Mouse (Mus musculus): Measurements from ENCODE around the gene Pabpc4. TPM values are rescaled to one million over a fixed set of nuclear protein-coding genes. Genes with fewer than 3 reads are reported as not detected.
"Not testable (repeated sequence)": the region's sequence is repeated elsewhere in the genome, so short reads cannot be mapped to it uniquely, and the experiment has no call there.

The Pabpc4 gene
- total RNA-seq, 4 experiments from 2014 or later: 40.2 to 43.2 (median 42.4) TPM

DNA sequence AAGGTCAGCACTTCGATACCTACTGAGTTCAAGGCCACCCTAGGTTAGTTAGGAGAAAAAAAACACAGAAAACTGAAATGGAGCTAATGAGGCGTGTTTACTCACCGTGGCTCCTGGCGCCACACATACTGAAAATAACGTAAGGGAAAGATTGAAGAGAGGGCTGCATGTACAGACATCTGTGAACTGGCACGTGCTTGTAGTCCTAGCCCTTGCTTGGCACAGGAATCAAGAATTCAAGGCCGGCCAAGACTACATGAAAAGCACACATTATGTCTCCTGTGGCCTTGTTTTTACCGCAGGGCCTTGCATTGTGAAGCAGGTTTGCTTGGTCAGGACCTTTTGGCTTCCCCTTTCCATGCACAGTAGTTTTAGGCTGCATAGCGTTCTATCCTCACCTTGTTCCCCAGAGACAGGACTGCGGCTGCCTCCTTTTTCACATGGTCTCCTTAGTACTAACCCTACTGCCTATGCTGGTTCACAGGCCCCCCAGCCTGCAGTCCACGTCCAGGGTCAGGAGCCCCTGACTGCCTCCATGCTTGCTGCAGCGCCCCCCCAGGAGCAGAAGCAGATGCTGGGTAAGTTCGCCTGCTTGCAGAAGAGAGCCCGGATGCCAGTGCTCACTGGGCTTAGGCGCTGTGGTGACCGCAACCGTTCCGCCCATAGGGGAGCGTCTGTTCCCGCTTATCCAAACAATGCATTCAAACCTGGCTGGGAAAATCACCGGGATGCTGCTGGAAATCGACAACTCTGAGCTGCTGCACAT, 35.2 kb downstream of the Pabpc4 start:
- no peak for DNase-seq (ENCODE audit: low spot score in 2 of 2)

DNA sequence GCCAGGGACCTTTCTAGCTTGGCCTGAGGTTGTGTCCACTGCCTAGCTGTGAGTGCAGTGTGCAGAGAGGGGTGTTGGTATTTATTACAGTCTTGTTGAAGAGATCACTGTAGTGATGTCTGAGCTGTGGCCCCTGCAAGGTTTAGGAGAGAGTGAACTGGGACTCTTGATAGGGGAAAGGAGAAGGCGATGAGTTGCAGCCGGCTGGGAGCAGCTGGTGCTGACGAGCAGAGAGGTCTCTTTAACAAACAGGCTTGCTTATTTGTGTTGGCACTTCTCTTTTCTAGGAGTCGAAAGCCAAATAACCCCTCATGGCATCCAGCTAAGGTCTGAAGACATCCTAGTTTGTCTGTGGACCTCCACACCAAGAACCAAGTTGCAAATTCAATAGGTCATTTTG, 36.1 kb downstream of the Pabpc4 start:
- no peak for DNase-seq (ENCODE audit: low spot score in 2 of 2)

DNA sequence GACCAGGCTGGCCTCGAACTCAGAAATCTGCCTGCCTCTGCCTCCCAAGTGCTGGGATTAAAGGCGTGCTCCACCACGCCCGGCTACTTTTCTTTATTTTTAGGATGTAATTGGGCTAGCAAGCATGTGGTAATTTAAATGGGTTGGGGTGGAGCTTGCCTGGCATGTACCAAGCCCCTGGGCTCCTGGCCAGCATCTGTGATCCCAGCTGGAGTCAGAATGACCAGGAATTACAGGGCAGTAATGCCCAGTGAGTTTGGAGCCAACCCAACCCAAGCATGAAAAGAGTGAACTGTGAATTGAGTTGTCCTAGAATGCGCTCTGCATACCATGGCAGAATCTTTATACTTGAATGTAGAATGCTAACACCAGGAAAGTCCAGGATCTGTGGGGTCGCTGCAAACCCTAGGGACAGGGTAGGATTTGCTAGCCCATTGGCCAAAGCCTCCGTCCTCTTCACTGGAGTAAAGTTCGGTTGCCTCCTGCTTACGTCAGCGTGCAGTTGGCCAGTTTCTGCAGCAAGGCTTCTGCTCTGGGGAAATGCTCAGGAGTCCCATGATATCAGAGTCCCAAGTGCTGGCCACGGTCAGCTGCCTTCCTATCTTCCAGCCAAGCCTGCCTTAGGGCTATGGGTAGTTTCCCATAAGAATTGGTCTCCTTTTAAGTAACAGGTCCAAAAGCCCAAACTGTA, 37.0 kb downstream of the Pabpc4 start:
- no peak for DNase-seq (ENCODE audit: low spot score in 2 of 2)

DNA sequence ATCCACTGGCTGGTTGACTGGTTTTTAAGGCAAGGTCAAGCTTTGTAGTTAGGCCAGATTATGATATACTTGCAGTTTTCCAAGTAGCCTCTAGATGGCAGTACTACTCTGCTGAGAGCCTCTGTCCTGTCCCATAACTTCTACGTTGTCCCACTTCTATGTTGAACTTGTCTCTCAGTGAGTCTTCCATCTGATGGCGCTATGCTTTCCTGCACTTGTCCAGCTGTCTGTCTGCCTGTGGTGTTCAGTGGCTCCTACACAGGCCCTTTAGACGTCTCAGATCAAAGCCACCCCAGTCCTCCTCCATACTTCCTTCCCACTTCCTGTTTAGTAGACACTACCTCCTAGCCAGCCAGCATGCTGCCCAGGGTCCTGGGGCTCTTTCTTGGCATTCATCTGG, 43.6 kb downstream of the Pabpc4 start:
- DNase-seq (ENCODE audit: low spot score in 2 of 2): peak in 1 of 2 experiments; percentile 23

DNA sequence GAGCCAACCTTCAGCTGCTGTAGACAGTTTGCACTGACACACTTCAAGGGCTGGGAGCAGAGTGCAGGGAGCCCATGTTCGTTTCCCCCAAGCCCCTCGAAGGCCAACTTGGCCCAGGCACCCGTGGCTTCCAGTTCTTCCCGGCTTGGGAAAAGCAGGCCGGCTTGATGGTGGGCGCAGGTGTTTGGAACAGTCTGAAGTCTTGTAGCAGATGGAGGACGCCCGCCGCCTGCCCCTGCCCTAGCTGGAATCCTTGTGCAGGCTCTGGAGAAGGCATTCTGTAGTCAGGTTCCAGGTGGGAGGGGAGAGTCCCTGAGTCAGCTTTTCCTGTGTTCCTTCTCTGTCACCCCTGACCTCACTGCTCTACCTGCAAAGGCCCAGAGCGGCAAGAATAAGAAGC, 44.8 kb downstream of the Pabpc4 start:
- peak in 1 of 2 experiments; percentile 46 for DNase-seq (ENCODE audit: low spot score in 2 of 2)

DNA sequence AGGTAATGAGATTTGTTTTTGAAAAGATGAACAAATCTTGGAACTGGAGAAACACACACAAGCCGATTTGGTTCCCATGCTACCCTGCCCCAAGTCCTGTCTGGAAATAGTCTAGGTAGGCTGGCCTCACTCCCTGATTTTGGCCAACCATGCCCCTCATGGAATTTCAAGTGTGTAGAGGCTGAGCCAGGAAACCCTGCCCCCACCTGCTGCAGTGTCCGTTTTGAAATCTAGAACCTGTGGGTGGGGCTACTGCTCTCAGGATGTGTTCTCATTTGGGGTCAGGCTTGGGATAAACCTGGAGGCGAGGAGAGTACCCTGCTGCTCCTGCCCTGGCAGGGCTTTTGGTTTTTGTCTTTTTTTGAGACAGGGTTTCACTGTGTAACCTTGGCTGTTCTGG, 46.1 kb downstream of the Pabpc4 start:
- DNase-seq (ENCODE audit: low spot score in 2 of 2): no peak

DNA sequence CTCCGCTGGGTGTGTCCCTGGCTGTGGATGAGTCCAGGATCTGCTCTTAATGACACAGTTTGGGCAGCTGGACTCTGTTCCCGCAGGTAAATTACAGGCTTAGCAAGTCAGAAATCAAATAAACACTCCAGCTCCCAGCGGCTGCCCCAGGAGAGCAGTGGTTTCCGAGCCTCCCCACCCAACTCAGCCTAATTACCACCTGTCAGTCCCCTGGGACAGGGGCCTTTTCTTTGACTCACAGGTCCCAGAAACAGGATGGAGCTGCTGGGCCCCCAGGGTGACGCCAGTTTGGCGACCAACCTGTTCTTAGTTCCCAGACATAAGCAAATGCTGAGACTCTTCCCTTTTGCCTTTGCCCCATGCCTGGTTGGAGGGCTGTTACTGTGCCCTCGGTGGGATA, 49.7 kb downstream of the Pabpc4 start:
- no peak for DNase-seq (ENCODE audit: low spot score in 2 of 2)

DNA sequence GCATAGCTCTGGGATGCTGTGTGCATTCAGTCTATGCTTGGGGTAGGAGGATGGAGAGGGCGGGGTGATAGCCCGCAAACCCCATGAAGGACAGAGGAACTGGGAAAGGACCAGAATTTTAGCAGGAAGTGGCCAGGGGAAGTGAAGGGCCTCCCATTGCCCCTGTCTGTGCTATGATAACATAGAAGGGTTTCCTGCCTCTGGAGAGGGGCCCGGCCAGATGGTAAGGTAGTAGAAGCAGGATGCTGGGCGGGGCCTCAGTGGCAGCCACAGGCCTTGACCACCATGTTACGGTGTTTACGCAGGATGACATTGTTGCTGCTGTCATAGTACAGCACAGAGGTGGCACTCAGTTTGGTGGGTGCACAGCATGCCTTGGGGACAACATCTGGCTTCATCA, 50.9 kb downstream of the Pabpc4 start:
- no peak for DNase-seq (ENCODE audit: low spot score in 2 of 2)

DNA sequence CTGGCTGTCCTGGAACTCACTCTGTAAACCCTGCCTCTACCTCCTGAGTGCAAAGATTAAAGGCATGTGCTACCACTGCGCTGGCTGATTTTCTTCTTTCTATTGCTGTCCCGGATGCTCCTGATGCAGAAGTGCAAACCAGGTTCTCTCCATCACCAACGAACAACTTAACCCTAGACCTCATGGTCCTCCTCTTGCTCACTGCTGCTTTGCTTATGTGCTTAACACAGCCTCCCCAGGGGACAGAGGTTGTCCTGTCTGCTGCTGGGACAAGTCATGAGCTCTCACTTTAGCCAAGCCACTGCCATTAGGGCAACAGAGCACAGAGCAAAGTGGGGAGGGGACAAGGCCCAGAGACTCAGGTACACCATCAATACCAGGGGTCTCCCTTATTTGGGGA, 52.3 kb downstream of the Pabpc4 start:
- DNase-seq (ENCODE audit: low spot score in 2 of 2): no peak

DNA sequence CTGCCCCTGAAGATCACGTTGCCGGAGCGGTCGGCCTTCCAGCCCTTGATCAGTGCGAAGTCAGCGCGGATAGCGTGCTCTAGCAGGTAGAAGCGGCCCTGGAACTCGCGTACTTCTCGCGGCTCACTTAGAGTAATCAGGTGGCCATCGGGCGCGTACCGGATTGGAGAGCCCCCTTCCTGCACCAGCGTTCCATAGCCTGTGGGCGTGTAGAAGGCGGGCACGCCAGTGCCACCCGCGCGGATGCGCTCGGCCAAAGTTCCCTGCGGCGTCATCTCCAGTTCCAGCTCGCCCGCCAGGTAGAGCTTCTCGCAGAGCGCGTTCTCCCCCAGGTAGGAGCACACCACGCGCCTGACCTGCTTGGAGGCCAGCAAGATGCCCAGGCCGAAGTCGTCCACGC, 60.8 kb downstream of the Pabpc4 start:
- not testable (repeated sequence) for DNase-seq (ENCODE audit: low spot score in 2 of 2)

DNA sequence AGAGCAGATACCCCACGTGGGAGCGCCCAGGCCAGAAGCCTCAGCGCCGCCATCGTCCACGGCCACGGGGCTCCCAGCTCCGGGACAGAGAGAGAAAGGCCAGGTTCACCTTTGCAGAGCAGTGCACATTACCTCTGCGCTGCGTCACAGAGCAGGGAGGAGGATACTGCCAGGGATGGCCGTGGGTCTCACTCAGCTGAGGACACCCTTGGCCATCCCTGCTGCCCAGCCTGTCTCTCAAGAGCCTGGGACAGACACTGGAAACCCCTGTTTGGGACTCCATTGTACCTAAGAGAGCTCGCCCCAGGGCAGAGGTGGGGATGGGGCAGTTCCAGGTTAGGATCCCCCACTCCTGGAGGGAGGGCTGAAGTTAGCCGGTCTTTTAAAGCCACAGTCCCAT, 61.4 kb downstream of the Pabpc4 start, which contains the start of gene Oxct2a:
Gene Oxct2a (minus strand): TSS at position 101 of the 400 bp plus-strand sequence.
- no peak for DNase-seq (ENCODE audit: low spot score in 2 of 2)

DNA sequence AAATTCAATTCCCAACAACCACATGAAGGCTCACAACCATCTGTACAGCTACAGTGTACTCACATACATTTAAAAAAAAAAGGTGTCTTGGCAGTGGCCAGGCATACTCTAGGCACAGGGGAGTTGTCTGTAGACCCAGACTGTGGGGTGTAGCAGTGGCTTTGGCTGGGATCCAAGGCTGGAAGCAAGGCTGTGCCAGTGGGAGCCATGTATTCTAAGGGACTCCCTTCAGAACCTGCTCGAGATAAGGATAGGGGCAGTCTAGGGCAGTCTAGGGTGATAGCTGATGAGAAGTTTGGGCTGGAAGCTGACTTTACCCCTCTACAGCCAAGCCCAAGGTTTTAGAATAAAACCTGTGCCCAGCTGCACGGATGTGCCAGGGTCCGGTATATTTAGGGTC, 63.9 kb downstream of the Pabpc4 start:
- no peak for DNase-seq (ENCODE audit: low spot score in 2 of 2)

DNA sequence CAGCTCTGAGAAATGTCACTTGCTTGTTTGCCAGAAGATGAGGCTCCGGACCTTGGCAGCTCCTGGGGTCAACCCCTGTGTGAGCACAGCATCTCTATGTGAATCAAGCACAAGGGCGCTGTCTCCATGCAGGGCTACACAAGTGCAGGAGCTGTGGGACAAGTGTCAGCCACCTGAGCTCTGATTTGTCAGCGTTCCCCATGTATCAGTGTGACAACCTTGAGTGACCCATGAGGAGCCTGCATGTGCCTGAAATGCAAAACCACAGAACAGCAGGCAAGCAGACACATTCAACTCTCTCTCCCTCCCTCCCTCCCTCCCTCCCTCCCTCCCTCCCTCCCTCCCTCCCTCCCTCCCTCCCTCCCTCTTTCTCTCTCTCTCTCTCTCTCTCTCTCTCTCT, 65.5 kb downstream of the Pabpc4 start:
- DNase-seq (ENCODE audit: low spot score in 2 of 2): no peak

DNA sequence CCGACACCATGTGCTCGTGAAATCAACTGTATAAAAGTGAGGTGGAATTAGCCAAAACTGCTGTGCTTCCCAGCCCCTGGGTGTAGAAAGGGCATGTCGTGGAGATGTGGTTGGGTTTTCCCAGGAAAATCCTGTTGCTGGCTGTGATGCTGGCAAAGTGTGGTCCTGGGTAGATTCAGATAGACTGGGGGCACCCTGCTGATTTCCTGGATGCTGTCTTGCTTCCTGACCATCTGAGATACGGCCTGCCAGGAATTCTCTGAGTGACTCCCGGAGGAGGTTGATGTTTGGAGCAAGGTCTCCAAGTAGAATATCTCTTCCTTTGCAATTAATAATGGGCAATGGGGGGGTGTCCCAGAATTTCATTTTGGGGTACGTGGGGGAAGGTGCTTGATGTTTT, 66.8 kb downstream of the Pabpc4 start:
- no peak for DNase-seq (ENCODE audit: low spot score in 2 of 2)

DNA sequence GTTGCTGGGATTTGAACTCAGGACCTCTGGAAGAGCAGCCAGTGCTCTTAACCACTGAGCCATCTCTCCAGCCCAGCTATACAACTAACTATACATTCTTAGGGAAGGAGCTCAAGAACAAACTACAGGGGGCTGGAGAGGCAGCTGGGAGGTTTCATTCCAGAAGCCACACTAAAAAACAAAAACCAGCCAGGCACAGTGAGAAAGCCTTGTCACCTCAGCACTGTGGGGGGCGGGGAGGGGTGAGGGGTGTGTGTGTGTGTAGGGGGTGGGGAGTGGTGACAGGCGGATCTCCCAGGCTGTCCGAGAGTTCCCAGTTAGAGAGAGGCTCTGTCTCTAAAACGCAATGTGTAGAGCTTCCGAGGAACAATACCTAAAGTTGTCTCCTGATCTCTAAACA, 69.2 kb downstream of the Pabpc4 start:
- DNase-seq (ENCODE audit: low spot score in 2 of 2): no peak

DNA sequence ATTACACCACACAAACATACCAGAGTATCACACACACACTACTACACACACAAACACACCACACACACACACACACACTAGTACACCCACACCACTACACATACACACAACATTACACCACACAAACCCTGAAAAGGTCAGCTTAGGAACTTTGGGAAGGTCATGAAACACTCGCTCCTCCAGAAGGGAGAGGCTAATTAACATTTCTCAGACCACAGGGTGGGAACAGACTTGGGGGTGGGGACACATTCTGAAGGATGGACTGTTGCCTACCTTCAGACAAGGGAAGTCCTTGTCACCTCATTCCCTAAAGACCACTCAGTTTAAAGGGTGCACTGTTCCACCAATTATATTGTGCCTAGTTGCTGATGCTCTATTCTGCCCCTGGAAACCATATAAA, 69.8 kb downstream of the Pabpc4 start:
- DNase-seq (ENCODE audit: low spot score in 2 of 2): not testable (repeated sequence)

DNA sequence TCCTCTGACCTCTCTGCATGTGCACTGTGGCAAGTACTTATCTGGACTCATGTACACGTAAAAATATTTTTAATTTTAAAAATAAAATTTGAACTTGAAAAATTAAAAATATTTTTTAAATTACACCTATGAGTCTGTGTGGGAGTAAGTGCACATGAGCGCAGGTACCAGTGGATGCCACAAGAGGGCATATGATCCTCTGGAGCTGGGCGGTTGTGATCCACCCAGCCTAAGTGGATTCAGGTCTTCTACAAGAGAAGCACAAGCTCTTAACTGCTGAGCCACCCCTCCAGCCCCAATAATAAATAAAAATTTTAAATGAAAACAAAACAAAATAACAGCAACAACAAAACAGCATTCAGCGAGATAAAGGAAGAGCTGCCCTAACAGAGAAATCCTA, 71.0 kb downstream of the Pabpc4 start:
- no peak for DNase-seq (ENCODE audit: low spot score in 2 of 2)

DNA sequence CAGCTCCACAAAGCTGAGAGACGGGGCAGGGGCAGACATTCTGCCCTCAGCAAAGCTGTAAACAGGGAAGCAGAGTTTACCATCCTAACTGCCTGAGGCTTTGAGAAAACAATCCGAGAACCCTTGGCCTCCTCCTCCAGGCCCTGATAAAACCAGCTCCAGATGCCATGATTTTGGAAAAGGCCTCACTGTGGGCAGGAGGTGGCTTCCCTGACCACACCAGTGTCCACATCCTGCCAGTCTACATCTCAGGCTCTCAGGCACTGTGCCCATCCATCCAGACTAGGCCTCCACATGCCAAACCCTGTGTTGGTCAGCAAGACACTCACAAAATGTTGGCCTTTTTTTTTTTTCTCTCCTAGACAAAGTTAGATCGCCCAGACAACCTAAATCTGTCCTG, 72.0 kb downstream of the Pabpc4 start:
- no peak for DNase-seq (ENCODE audit: low spot score in 2 of 2)

DNA sequence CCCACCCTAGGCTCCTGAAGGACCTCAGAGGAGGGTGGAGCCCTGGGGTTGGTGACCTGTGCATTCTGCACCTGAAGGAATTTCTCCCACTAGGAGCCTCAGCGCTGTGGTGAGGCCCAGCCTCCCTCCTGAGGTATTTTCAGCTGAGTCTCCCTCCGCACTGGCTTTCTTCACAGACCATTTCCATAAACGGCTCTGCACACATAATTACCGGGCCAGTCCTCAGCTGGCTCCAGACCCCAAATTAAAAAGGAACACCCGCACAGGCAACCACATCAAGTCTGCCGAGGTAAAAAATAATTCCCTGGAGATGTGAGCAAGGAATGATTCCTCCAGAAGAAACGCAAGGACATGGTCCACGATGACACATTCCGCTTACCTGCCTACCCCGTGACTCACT, 73.1 kb downstream of the Pabpc4 start:
- not testable (repeated sequence) for DNase-seq (ENCODE audit: low spot score in 2 of 2)

DNA sequence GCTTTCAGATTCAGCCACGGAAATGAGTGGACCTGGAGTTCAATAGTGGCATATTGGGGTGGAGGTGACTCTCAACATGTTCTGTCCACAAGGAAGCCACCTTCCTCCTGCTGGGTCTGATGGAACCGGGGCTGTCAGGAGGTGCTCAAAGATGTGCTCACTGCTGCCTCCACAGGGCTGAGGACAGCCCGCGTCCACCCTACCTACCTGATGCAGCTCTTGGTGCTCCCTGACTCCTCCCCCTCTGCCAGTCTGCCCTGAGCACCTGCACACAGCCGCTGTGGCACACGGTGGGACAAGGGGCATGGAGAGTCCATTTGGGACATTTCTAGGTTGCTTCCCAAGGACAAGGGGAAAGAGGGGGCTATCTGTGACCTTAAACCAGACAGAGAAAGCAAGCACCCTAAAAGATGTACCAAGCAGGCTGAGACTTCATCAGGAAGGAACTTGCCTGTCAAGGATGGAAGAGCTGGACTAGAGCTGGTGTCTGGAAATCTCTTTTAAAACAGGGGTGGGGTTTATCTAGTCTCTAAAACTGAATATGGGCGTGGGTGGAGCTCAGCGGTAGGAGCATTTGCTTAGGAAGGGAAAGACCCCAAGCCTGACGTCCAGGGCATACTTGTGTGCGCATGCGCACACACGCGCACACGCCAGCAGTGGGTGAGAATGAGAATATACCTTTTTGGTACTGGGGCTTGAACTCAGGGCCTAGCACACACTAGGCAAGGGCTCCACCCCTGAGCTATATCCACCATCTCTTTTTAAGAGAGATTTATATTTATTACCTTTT, 73.8 kb downstream of the Pabpc4 start:
- DNase-seq (ENCODE audit: low spot score in 2 of 2): no peak

DNA sequence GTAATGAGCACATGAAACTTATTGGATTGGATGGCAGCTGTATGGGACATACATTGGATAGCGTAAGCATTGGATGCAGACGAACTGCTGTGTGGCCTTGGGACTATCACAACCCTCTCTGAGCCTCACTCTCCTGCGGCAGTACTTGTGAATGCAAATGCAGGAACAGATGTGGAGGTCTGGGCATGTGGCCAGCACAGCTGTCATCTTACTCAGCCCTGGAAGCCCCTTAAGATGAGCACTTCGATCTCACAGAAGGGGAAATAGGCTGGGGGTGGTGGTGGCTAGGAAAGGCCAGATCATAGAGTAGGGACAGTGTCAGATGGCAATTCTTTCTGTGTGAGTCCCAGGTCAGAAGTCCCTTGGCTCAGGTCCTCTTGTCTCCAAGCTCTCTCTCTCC, 75.5 kb downstream of the Pabpc4 start:
- DNase-seq (ENCODE audit: low spot score in 2 of 2): no peak

DNA sequence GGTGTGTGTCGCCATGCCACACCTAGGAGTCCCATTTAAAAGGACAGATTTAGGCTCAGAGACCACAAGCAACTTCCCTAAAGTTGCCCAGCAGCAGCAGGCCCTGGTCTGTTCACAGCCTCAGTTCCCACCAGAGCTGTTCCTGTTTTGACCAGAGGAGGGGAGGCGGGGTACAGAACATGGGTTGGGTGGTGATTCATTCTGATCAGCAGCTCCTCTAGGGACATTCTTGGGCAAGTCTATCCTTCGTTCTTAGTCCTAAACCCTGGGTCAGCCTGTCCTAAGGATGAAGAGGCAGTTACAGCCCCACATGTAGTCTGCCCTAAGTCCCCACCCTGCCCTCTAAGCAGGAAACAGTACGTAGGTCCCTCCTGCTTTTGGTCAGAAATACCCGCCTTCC, 78.1 kb downstream of the Pabpc4 start:
- no peak for DNase-seq (ENCODE audit: low spot score in 2 of 2)
